Mouse (Mus musculus) frontal cortex, adult 2 months (tissue): Measurements from ENCODE around the gene Rhbdf1. TPM values are rescaled to one million over a fixed set of nuclear protein-coding genes. Genes with fewer than 3 reads are reported as not detected.
"Not testable (repeated sequence)": the region's sequence is repeated elsewhere in the genome, so short reads cannot be mapped to it uniquely, and the experiment has no call there.

ENCODE experiments used
- DNase-seq, 2 experiments: peaks; one replicate each; pipeline ENCODE4 v3.0.0; 2022; ENCODE audit warnings: low spot score in 1 of 2; ENCODE audit errors: extremely low spot score in 1 of 2
- polyA plus RNA-seq: library from polyadenylated mRNA; depleted of rRNA; stranded (reverse); fragments of >200 nt; gene quantifications from 2 replicates; pipeline ENCODE4 v1.2.3, GENCODE M21; 2012

The Rhbdf1 gene
- polyA plus RNA-seq, 1 experiment: 26.7 TPM

GRCm38 (mm10) chr11:32222570-32223194, 582 bp upstream of the Rhbdf1 start:
- DNase-seq: no peak

GRCm38 (mm10) chr11:32221225-32221950, 712 bp downstream of the Rhbdf1 start:
- no peak for DNase-seq

GRCm38 (mm10) chr11:32220607-32221224, 1.4 kb downstream of the Rhbdf1 start:
- DNase-seq: no peak

- DNase-seq: no peak
Measured at GRCm38 (mm10) chr11:32219287-32219686, 2.8 kb downstream of the Rhbdf1 start.

GRCm38 (mm10) chr11:32218501-32219050, 3.5 kb downstream of the Rhbdf1 start:
- DNase-seq: no peak

- DNase-seq: peak in 1 of 2 experiments; percentile 85
Measured at GRCm38 (mm10) chr11:32216851-32217250, 5.2 kb downstream of the Rhbdf1 start.

- DNase-seq: no peak
Measured at GRCm38 (mm10) chr11:32215372-32216162, 6.5 kb downstream of the Rhbdf1 start.

GRCm38 (mm10) chr11:32210623-32211022, 11.5 kb downstream of the Rhbdf1 start:
- DNase-seq: no peak

GRCm38 (mm10) chr11:32205058-32205873, 16.8 kb downstream of the Rhbdf1 start, which contains the start of gene Snrnp25:
Gene Snrnp25 (plus strand): TSS chr11:32205415.
- DNase-seq: peak; percentile 96 to 98

- no peak for DNase-seq
Measured at GRCm38 (mm10) chr11:32201922-32202685, 20.0 kb downstream of the Rhbdf1 start.

GRCm38 (mm10) chr11:32200992-32201391, 21.1 kb downstream of the Rhbdf1 start:
- DNase-seq: not testable (repeated sequence)

GRCm38 (mm10) chr11:32200075-32200601, 22.0 kb downstream of the Rhbdf1 start, which contains the start of gene Il9r:
Gene Il9r (minus strand): TSS chr11:32200279.
- DNase-seq: no peak

- no peak for DNase-seq
Measured at GRCm38 (mm10) chr11:32199230-32199629, 22.9 kb downstream of the Rhbdf1 start.

GRCm38 (mm10) chr11:32198256-32198955, 23.7 kb downstream of the Rhbdf1 start:
- DNase-seq: no peak

- DNase-seq: no peak
Measured at GRCm38 (mm10) chr11:32197766-32198165, 24.3 kb downstream of the Rhbdf1 start.

GRCm38 (mm10) chr11:32196727-32197126, 25.4 kb downstream of the Rhbdf1 start:
- DNase-seq: no peak

GRCm38 (mm10) chr11:32195867-32196540, 26.1 kb downstream of the Rhbdf1 start:
- no peak for DNase-seq
